Mouse (Mus musculus): ENCODE data around the gene Mindy3. TPM values are rescaled to one million over a fixed set of nuclear protein-coding genes. Genes with fewer than 3 reads are reported as not detected.
A peak's percentile ranks its signal among the peaks of the same experiment; 100 is the strongest.

Mindy3 gene
- polyA plus RNA-seq, 1 experiment from 2014 or later, result 28.1 TPM

GRCm38 (mm10) chr2:12418534-12419261 lies 572 bp downstream of the Mindy3 start:
- H3K4me1 ChIP-seq (ENCODE audit: control insufficient read depth, insufficient read depth, low read length), result no peaks in the 10 kb centered on the region
- no peaks in the 10 kb centered on the region for H3K36me3 ChIP-seq (ENCODE audit: control insufficient read depth, insufficient read depth, low read length)
- H3K9me3 ChIP-seq (ENCODE audit: control insufficient read depth, low read length), result no peaks in the 10 kb centered on the region
- DNase-seq (ENCODE audit: low spot score) (peak; percentile 17), ATAC-seq (ENCODE audit: low read depth) (peak; percentile 66)
- WGBS, result under 1% methylated on average over 37 of the region's 40 CpGs
- peak overlapping the region; percentile 76 for H3K4me2 ChIP-seq (ENCODE audit: low read depth, low read length)
- H3K27ac ChIP-seq (replicated peaks; ENCODE audit: low read depth, low read length), result peak overlapping the region; percentile 58
- peak overlapping the region; percentile 81 for H3K9ac ChIP-seq (ENCODE audit: low read depth, low read length)
- peak overlapping the region; percentile 91 for H3K4me3 ChIP-seq (ENCODE audit: low read depth, low read length)
- H3K27me3 ChIP-seq (replicated peaks; ENCODE audit: control insufficient read depth, insufficient read depth, low read length), result no peaks in the 10 kb centered on the region

- DNase-seq (ENCODE audit: low spot score) (no peak), ATAC-seq (ENCODE audit: low read depth) (no peak)
- peak overlapping the region; percentile 81 for H3K9ac ChIP-seq (ENCODE audit: low read depth, low read length)
- WGBS, result 42% methylated on average over 8 of the region's 8 CpGs
- H3K27me3 ChIP-seq (replicated peaks; ENCODE audit: control insufficient read depth, insufficient read depth, low read length), result no peaks in the 10 kb centered on the region
- H3K4me3 ChIP-seq (ENCODE audit: low read depth, low read length), result peak overlapping the region; percentile 91
- no peaks in the 10 kb centered on the region for H3K4me1 ChIP-seq (ENCODE audit: control insufficient read depth, insufficient read depth, low read length)
- peak overlapping the region; percentile 76 for H3K4me2 ChIP-seq (ENCODE audit: low read depth, low read length)
- no peaks in the 10 kb centered on the region for H3K9me3 ChIP-seq (ENCODE audit: control insufficient read depth, low read length)
- H3K27ac ChIP-seq (replicated peaks; ENCODE audit: low read depth, low read length), result no peak overlapping the region
- H3K36me3 ChIP-seq (ENCODE audit: control insufficient read depth, insufficient read depth, low read length), result no peaks in the 10 kb centered on the region
These were observed 1.1 kb downstream of the Mindy3 start for GRCm38 (mm10) chr2:12418121-12418520.

- 89% methylated on average over 2 of the region's 2 CpGs for WGBS
- DNase-seq (ENCODE audit: low spot score) (no peak), ATAC-seq (ENCODE audit: low read depth) (no peak)
- H3K27ac ChIP-seq (replicated peaks; ENCODE audit: low read depth, low read length), result no peak overlapping the region
- H3K36me3 ChIP-seq (ENCODE audit: control insufficient read depth, insufficient read depth, low read length), result no peaks in the 10 kb centered on the region
- H3K4me3 ChIP-seq (ENCODE audit: low read depth, low read length), result no peak overlapping the region
- no peaks in the 10 kb centered on the region for H3K9me3 ChIP-seq (ENCODE audit: control insufficient read depth, low read length)
- H3K4me2 ChIP-seq (ENCODE audit: low read depth, low read length), result no peak overlapping the region
- H3K27me3 ChIP-seq (replicated peaks; ENCODE audit: control insufficient read depth, insufficient read depth, low read length), result no peaks in the 10 kb centered on the region
- no peaks in the 10 kb centered on the region for H3K4me1 ChIP-seq (ENCODE audit: control insufficient read depth, insufficient read depth, low read length)
- no peak overlapping the region for H3K9ac ChIP-seq (ENCODE audit: low read depth, low read length)
These were observed 7.0 kb downstream of the Mindy3 start for GRCm38 (mm10) chr2:12412309-12412708.

GRCm38 (mm10) chr2:12411129-12411528 lies 8.1 kb downstream of the Mindy3 start:
- DNase-seq (ENCODE audit: low spot score), result no peak

GRCm38 (mm10) chr2:12406737-12407136 lies 12.5 kb downstream of the Mindy3 start:
- H3K27ac ChIP-seq (replicated peaks; ENCODE audit: low read depth, low read length), result no peak overlapping the region
- no peaks in the 10 kb centered on the region for H3K36me3 ChIP-seq (ENCODE audit: control insufficient read depth, insufficient read depth, low read length)
- no peak overlapping the region for H3K4me3 ChIP-seq (ENCODE audit: low read depth, low read length)
- H3K9me3 ChIP-seq (ENCODE audit: control insufficient read depth, low read length), result no peaks in the 10 kb centered on the region
- WGBS, result 86% methylated on average over 2 of the region's 2 CpGs
- no peaks in the 10 kb centered on the region for H3K27me3 ChIP-seq (replicated peaks; ENCODE audit: control insufficient read depth, insufficient read depth, low read length)
- no peaks in the 10 kb centered on the region for H3K4me1 ChIP-seq (ENCODE audit: control insufficient read depth, insufficient read depth, low read length)
- no peak overlapping the region for H3K4me2 ChIP-seq (ENCODE audit: low read depth, low read length)
- ATAC-seq (ENCODE audit: low read depth) (no peak), DNase-seq (ENCODE audit: low spot score) (no peak)
- no peak overlapping the region for H3K9ac ChIP-seq (ENCODE audit: low read depth, low read length)

More at GRCm38 (mm10) chr2:12411129-12411528, 8.1 kb downstream of the Mindy3 start:
- no peaks in the 10 kb centered on the region for H3K36me3 ChIP-seq (ENCODE audit: control insufficient read depth, insufficient read depth, low read length)
- WGBS, result 32% methylated on average over 2 of the region's 2 CpGs
- H3K9me3 ChIP-seq (ENCODE audit: control insufficient read depth, low read length), result no peaks in the 10 kb centered on the region
- no peaks in the 10 kb centered on the region for H3K27me3 ChIP-seq (replicated peaks; ENCODE audit: control insufficient read depth, insufficient read depth, low read length)
- H3K27ac ChIP-seq (replicated peaks; ENCODE audit: low read depth, low read length), result no peak overlapping the region
- no peaks in the 10 kb centered on the region for H3K4me1 ChIP-seq (ENCODE audit: control insufficient read depth, insufficient read depth, low read length)
- no peak overlapping the region for H3K4me3 ChIP-seq (ENCODE audit: low read depth, low read length)
- no peak overlapping the region for H3K4me2 ChIP-seq (ENCODE audit: low read depth, low read length)
- no peak for ATAC-seq (ENCODE audit: low read depth)
- no peak overlapping the region for H3K9ac ChIP-seq (ENCODE audit: low read depth, low read length)

- Histone ChIP-seq H3K4me2 (ENCODE audit: low read depth, low read length) (no peak overlapping the region), H3K9ac (ENCODE audit: low read depth, low read length) (no peak overlapping the region), H3K4me3 (ENCODE audit: low read depth, low read length) (no peak overlapping the region), H3K4me1 (ENCODE audit: control insufficient read depth, insufficient read depth, low read length) (no peaks in the 10 kb centered on the region), H3K9me3 (ENCODE audit: control insufficient read depth, low read length) (no peaks in the 10 kb centered on the region), H3K27me3 (replicated peaks; ENCODE audit: control insufficient read depth, insufficient read depth, low read length) (no peaks in the 10 kb centered on the region), H3K36me3 (ENCODE audit: control insufficient read depth, insufficient read depth, low read length) (no peaks in the 10 kb centered on the region), H3K27ac (replicated peaks; ENCODE audit: low read depth, low read length) (no peak overlapping the region)
- 74% methylated on average over 3 of the region's 3 CpGs for WGBS
- DNase-seq (ENCODE audit: low spot score), result no peak
- no peak for ATAC-seq (ENCODE audit: low read depth)
These were observed 16.8 kb downstream of the Mindy3 start for GRCm38 (mm10) chr2:12402469-12402868.

GRCm38 (mm10) chr2:12401137-12401536 lies 18.1 kb downstream of the Mindy3 start:
- Histone ChIP-seq H3K9me3 (ENCODE audit: control insufficient read depth, low read length) (no peaks in the 10 kb centered on the region), H3K9ac (ENCODE audit: low read depth, low read length) (no peak overlapping the region), H3K4me2 (ENCODE audit: low read depth, low read length) (no peak overlapping the region), H3K27me3 (replicated peaks; ENCODE audit: control insufficient read depth, insufficient read depth, low read length) (no peaks in the 10 kb centered on the region), H3K4me1 (ENCODE audit: control insufficient read depth, insufficient read depth, low read length) (no peaks in the 10 kb centered on the region), H3K4me3 (ENCODE audit: low read depth, low read length) (no peak overlapping the region), H3K36me3 (ENCODE audit: control insufficient read depth, insufficient read depth, low read length) (no peaks in the 10 kb centered on the region), H3K27ac (replicated peaks; ENCODE audit: low read depth, low read length) (no peak overlapping the region)
- DNase-seq (ENCODE audit: low spot score) (no peak), ATAC-seq (ENCODE audit: low read depth) (no peak)
- WGBS, result 93% methylated on average over 1 of the region's 1 CpGs

GRCm38 (mm10) chr2:12389028-12389427 lies 30.2 kb downstream of the Mindy3 start:
- H3K9ac ChIP-seq (ENCODE audit: low read depth, low read length), result no peak overlapping the region
- no peaks in the 10 kb centered on the region for H3K9me3 ChIP-seq (ENCODE audit: control insufficient read depth, low read length)
- no peaks in the 10 kb centered on the region for H3K27me3 ChIP-seq (replicated peaks; ENCODE audit: control insufficient read depth, insufficient read depth, low read length)
- H3K36me3 ChIP-seq (ENCODE audit: control insufficient read depth, insufficient read depth, low read length), result 0 out of 2 replicates have a peak, but pooled peaks cover 6% of the 10 kb centered on the region
- no peaks in the 10 kb centered on the region for H3K4me1 ChIP-seq (ENCODE audit: control insufficient read depth, insufficient read depth, low read length)
- no peak overlapping the region for H3K27ac ChIP-seq (replicated peaks; ENCODE audit: low read depth, low read length)
- no peak overlapping the region for H3K4me3 ChIP-seq (ENCODE audit: low read depth, low read length)
- WGBS, result 53% methylated on average over 1 of the region's 1 CpGs
- ATAC-seq (ENCODE audit: low read depth), result peak; percentile 76
- no peak overlapping the region for H3K4me2 ChIP-seq (ENCODE audit: low read depth, low read length)
- peak; percentile 75 for DNase-seq (ENCODE audit: low spot score)

GRCm38 (mm10) chr2:12388569-12388968 lies 30.7 kb downstream of the Mindy3 start:
- H3K27me3 ChIP-seq (replicated peaks; ENCODE audit: control insufficient read depth, insufficient read depth, low read length), result no peaks in the 10 kb centered on the region
- no peak overlapping the region for H3K4me2 ChIP-seq (ENCODE audit: low read depth, low read length)
- 92% methylated on average over 4 of the region's 4 CpGs for WGBS
- DNase-seq (ENCODE audit: low spot score), result no peak
- no peaks in the 10 kb centered on the region for H3K9me3 ChIP-seq (ENCODE audit: control insufficient read depth, low read length)
- no peak overlapping the region for H3K4me3 ChIP-seq (ENCODE audit: low read depth, low read length)
- H3K4me1 ChIP-seq (ENCODE audit: control insufficient read depth, insufficient read depth, low read length), result no peaks in the 10 kb centered on the region
- H3K27ac ChIP-seq (replicated peaks; ENCODE audit: low read depth, low read length), result no peak overlapping the region
- no peak overlapping the region for H3K9ac ChIP-seq (ENCODE audit: low read depth, low read length)
- 0 out of 2 replicates have a peak, but pooled peaks cover 6% of the 10 kb centered on the region for H3K36me3 ChIP-seq (ENCODE audit: control insufficient read depth, insufficient read depth, low read length)
- no peak for ATAC-seq (ENCODE audit: low read depth)
